Mouse (Mus musculus) spleen, adult 2 months (tissue): ENCODE data around the gene Polr1e.

Source experiments
- CTCF ChIP-seq: fragments of 200-500 bp; IDR thresholded peaks from 2 replicates; pipeline ENCODE4 v1.5.1; 2011; ENCODE audit warnings: mild to moderate bottlenecking, inconsistent platforms; ENCODE audit not compliant: insufficient read depth, insufficient read length, insufficient replicate concordance; ENCODE audit errors: extremely low read depth
- POLR2A ChIP-seq: fragments of 200-500 bp; IDR thresholded peaks from 2 replicates; pipeline ENCODE4 v1.6.1; 2011; ENCODE audit warnings: low read depth, low read length, inconsistent platforms

- TF ChIP-seq CTCF (no peak), POLR2A (peak; percentile 27; the same call in 1 of the 2 replicates)
These were observed at the start of gene Polr1e for GRCm38 (mm10) chr4:45018452-45018980.
